Mouse (Mus musculus): ENCODE measurements around the gene Dock4. TPM values are rescaled to one million over a fixed set of nuclear protein-coding genes. Genes with fewer than 3 reads are reported as not detected.

The Dock4 gene
- total RNA-seq, 2 experiments from 2014 or later, result 10.9 to 13.3 TPM

DNA sequence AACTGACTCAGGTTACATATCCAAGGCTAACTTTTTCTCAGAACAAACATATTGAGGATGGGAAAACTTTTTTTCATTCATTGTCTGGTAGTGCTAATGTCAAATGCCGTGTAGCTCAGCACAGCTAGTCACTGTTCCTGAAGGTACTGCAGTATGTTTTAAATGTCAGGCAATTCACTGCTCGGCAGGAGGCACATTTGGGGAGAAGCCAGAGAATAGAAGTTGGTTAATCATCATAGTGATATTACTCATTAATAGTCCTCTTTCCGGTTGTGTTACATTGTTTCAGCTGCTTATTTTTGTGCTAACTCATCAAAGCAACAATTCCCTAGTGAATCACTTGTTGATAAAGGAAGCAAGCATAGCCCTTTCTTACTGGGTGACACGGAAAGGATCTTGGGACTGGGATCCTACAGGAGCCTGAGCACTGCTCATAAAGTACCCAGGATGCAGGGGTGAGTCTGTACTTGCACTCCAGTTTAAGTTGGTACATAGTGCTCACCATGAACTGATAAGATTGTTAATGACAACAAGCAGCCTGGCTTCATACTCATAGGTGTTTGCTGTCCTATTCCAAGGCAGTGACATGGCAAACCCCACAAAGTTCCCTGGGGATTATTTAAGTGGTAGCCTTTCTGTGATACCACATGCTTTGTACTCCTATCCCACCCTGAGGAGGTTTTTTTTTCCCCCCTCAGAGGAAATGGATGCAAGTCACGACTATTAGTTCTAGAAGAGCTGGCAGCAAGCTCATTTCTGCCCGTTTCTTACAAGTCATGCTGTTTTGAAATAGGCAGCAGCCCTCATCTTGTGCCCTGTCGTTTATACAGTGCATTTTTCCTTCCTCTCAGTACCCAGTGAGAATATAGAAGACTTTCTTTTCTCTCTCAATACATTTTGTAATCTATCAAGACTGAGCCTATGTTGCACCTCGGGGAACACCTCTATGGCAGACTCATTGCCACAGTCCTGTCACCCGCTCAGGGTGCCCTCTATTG, 123.5 kb downstream of the Dock4 start:
- no peak for DNase-seq

GRCm38 (mm10) chr12:40570250-40570649, 124.5 kb downstream of the Dock4 start:
- no peak for DNase-seq

DNA sequence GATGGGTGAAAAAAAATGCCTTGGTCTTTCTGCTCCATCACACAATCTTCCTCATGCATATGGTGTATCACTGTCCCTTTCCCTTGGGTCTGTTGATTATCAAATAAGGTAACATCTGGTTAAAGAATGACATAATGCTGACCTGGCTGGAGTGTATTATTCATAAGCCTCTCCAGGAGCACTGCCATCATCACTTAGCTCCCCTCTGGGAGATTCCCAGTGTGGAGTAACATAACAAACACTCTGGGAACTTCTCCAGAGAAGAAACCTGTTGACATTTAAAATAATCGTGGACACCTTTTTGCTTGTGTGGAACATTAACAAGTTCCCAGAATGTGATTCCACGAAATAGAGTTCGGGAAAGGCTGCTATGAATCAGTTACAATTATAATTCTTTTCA, 128.3 kb downstream of the Dock4 start:
- DNase-seq, result no peak

DNA sequence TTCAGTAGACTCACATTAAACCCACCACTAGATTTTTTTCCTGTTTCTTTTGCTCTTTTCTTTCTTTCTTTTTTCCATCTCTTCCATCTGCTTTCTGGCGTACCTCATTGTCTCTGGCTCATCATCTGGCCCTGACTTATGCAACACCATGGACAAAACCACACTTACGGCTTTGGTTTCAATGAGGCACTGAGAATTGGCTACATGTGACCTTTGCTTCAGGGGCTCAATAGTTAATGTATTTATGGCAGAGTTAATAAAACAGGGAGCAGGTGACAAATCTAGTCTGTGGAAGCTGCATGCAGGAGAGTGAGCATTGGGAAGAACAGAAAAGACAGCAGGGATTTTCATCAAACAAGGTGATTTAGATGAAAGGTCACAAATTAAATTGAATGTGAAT, 131.0 kb downstream of the Dock4 start:
- DNase-seq, result no peak

DNA sequence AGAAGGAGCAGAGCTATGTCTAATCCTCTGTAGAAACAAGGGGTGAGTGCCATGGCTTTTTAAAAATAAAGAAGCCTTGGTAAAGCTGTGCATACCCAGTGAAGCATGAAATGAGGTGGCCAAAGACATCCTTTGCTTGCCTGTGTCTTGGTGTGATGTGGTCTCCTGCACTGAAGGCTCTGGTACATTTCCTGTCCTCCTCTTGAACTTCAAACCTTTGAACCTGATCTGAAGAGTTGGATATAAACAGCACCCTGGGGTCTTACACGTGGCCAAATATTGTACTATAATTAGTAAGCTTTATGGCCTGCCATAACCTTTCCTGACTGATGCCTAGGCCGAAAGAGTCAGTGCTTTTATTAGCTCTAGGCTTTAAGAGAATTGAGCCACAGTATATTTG, 134.6 kb downstream of the Dock4 start:
- no peak for DNase-seq

DNA sequence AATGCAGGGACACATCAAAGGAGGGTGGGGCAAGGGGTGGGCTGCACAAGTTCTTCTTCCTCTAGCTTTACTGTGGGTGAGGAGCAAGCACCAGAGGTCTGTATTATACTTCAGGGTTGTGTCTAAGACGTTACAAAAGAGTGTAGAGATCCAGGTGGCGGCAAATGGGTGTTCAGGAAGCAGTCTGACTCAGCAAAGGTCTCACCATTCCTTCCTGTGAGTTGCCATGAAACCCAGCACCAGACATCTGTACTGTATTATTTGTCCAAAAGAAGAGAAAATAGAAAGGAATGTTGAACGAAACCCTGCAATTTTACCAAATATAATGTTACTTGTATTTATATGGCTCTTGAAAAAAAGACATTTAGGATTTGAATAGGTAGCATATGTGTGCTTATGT, 135.3 kb downstream of the Dock4 start:
- no peak for DNase-seq

DNA sequence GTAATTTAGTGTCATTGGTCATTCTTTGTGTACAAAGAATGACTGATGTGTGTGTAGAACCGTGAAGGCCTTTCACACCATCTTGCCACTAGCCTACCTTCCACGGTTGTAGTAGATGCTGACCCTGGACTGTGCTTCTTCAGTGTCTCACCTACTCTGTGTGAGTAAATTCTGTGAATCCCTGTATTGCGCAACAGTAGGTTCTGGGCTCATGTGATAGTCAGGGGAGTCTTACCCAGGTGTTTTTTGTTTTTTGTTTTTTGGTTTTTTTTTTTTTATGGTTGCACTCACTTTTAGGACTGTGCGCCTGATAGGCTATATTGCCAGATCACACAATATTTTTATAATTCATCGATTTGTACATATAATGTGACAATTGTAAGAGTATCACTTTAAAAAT, 136.3 kb downstream of the Dock4 start:
- no peak for DNase-seq

DNA sequence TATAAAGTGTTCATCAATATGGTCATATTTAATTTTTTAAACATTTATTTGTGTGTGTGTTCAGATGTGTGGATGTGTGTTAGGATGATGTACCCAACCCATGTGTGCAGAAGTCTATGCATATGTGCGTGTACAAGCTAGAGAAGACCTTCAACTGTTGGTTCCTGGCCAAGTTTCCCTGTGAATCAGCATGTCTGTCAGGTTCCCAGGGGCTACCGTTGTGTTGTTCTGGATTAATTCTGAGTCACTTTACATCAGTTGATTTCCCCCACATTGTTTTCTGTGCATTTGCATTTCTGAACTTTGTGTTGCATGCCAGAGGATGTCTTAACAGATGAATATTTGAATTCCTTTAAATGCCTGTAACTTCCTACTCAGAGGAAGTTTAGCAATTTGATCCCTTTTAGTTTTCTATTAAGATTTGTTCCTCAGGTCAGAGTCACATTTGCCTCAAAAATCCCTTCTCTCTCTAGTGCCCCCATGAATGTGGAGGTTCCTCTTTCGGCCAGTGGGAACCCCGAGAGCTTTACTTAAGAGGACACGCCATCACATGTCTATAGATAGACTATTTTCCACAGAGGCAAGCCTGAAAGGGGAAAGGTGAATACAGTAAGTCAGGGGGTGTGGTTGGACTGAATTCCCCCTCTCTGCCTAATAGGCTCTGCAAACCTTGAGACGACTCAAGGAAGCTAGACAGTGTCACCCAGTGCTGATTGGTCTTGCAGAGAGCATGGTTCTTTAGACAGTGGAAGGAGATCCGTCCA, 139.0 kb downstream of the Dock4 start:
- DNase-seq, result no peak

GRCm38 (mm10) chr12:40585456-40586141, 139.8 kb downstream of the Dock4 start:
- no peak for DNase-seq

DNA sequence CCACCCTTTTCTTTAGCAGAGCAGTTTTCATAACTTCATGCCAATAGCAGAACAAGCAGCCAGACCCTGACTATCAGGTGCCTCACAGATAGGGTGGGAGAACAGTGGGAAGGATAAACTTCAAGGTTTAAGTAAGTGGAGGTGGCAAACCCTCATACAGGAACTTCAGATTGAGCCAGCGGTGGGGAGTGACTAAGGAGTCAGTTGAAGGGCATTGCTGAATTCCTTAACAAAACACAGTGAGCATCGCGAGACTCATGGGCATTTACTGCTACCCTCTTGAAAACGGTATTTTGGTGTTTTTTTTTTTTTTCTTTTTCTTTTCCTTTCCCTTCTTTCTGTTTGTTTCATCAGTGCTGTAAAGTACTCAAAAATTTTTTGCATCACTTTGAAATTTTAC, 148.4 kb downstream of the Dock4 start:
- no peak for DNase-seq

DNA sequence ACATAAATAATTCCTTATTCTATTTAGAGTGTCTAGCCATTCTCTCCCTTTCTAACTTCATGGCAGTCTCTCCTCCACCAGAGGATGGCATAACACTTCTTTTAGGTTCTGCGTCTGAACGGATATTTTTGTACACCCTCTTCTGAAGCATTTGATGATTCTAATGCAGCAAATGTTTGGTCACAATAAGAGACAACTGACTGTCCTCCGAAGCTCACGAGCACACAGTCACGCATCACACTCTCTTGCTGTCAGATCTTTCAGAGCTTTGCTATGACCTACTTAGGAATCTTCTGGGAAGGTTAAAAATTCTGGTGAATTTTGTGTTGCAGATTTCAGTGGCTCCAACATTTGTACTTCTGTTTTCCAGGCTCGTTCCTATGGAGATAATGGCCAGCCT, 149.7 kb downstream of the Dock4 start:
- DNase-seq, result no peak

DNA sequence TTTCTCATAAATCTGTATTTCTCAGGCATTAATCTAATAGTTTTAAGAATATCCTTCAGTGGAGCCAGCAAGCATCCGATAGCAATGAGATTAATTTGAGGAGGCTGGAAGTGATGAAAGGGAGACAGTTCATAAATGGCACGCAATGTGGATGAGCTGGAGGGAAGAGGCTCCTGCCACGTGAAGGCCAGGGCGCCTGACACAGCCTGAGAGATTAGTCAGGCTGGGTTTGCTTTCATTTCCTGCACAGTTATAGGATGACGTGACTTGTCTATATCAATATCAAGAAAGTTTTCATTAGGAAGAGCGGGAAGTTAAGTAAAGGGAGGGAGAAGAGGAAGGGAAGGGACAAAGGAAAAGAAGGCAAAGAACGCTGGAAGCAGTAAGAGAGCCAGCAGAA, 150.3 kb downstream of the Dock4 start:
- no peak for DNase-seq

DNA sequence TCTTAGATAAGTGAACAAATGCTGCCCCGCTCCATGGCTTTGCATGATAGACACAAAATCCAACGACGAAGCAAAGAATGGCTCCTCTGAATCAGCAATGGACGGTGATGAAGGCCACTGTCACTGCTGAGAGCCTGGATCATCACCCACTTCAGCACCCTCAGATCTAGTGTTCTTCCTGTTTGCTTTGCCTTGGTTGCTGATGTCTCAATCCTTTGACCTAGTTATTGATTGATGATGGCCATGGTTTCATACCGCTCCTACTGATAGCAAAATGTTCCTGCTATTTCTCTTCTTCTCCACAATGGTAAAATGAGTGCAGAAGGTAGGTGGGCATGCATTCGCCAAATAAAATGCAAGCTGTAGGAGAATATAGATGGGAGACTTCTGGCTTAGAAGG, 150.7 kb downstream of the Dock4 start:
- no peak for DNase-seq

- DNase-seq, result no peak
Observed at GRCm38 (mm10) chr12:40599952-40600351, 154.2 kb downstream of the Dock4 start.

- no peak for DNase-seq
Observed at GRCm38 (mm10) chr12:40605565-40605964, 159.8 kb downstream of the Dock4 start.

DNA sequence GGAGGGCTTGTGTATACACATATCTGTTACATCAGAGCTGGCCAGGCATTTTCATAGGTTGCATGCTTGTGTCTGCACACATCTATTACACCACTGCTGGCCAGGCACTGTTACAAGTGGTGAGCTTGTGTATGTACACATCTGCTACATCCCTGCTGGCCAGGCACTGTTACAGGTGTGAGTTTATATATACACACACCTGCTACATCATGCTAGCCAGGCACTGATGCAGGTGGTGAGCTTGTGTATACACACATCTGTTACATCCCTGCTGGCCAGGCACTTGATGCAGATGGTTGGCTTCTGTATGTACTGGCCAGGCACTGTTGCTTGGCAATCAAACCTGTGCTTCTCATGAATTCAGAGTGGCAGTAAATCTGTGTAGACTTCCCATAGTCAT, 177.2 kb downstream of the Dock4 start:
- no peak for DNase-seq

DNA sequence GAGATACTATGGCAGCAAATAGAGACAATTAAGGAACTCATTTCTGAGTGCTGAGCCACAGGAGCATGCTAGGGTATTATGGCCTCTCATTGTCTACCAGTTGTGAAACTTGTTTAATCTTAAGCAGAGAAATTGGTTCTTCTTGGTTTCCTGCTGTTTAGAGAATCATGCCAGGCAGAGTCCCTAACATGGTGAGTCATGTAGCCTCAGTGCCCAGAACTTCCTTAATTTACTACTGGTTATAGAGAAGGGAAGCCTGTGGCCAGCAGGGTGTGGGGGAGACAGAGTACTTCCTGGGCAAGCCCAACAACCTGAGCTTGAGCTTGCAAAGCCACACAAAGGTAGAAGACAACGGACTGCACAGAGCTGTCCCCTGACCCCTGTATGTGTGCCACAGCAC, 180.8 kb downstream of the Dock4 start:
- DNase-seq, result no peak

DNA sequence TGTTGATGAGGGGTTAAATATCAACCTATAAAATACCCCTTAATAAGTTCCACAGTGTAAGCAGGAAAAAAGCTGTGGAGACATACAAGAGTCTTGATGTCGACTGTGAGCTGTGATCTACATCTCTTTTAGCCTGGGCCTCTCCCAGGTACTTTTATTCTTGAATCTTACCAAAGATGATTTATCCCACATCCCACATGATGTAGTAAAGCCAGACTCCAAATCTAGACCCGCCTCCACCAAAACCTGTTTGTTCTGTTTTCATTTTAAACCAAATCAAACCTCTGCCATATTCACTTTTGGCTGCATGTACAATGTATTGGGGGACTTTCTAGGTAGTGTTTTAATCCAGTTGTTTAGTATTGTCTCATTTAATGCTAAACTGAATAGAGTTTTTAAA, 187.5 kb downstream of the Dock4 start:
- DNase-seq, result no peak

- DNase-seq, result no peak
Observed at GRCm38 (mm10) chr12:40634169-40634568, 188.4 kb downstream of the Dock4 start.

DNA sequence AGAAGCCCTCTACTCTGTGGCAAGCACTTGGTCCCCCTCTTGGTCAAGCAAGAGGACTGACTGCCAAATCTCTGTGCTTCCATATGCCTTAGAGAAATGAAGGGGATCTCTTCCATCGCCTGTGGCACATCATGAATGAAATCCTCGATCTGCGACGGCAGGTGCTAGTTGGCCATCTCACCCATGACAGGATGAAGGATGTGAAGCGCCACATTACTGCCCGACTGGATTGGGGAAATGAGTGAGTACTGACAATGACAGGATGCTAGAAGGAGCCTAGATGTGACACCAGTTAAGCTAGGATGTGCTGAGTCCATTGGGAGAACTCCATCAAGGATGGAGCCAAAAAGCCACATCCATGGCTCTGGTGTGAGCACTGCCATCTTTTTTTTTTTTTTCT, 190.2 kb downstream of the Dock4 start:
- DNase-seq, result no peak

- no peak for DNase-seq
Observed at GRCm38 (mm10) chr12:40637427-40637826, 191.7 kb downstream of the Dock4 start.

- DNase-seq, result no peak
Observed at GRCm38 (mm10) chr12:40645869-40646268, 200.1 kb downstream of the Dock4 start.

GRCm38 (mm10) chr12:40654312-40654711, 208.6 kb downstream of the Dock4 start:
- DNase-seq, result no peak
